Mouse (Mus musculus): ENCODE results near the gene Tlr12. TPM values are rescaled to one million over a fixed set of nuclear protein-coding genes. Genes with fewer than 3 reads are reported as not detected.

Gene Tlr12
- polyA plus RNA-seq, 1 experiment from 2014 or later = 1.9 TPM

- H3K9me3 ChIP-seq = no peaks in the 10 kb centered on the region
- H3K4me3 ChIP-seq = no peak overlapping the region
- H3K4me1 ChIP-seq = no peaks in the 10 kb centered on the region
- no peak overlapping the region for H3K27ac ChIP-seq
- no peaks in the 10 kb centered on the region for H3K27me3 ChIP-seq (replicated peaks)
- 54% methylated on average over 7 of the region's 7 CpGs for WGBS
- no peaks in the 10 kb centered on the region for H3K36me3 ChIP-seq (replicated peaks)
- no peak for ATAC-seq (replicated peaks)
- H3K9ac ChIP-seq = no peak overlapping the region
- H3K4me2 ChIP-seq = no peak overlapping the region
Observed at GRCm38 (mm10) chr4:128646762-128647161, 28.3 kb upstream of the Tlr12 start.

DNA sequence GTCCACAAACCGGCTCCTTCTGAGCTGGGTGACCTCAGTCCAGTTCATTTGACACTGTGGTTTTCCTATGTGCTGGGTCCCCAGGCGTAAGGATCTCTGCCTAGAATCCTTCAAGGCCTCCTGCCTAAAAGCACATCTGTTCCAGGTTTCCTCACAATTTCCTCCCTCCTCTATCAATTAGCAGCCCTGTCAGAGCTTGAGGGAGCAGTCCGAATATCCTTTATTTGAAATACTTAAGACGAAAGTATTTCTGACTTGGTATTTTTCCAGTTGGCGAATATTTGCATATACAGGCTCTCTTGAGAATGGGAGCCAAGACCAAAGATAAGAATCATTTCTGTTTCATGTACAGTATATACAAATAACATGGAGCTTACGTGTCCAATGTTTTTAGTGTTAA, 27.5 kb upstream of the Tlr12 start:
- H3K4me1 ChIP-seq = no peaks in the 10 kb centered on the region
- WGBS = 87% methylated on average over 6 of the region's 6 CpGs
- H3K9ac ChIP-seq = no peak overlapping the region
- no peaks in the 10 kb centered on the region for H3K27me3 ChIP-seq (replicated peaks)
- H3K9me3 ChIP-seq = no peaks in the 10 kb centered on the region
- no peak overlapping the region for H3K27ac ChIP-seq
- no peak for ATAC-seq (replicated peaks)
- no peaks in the 10 kb centered on the region for H3K36me3 ChIP-seq (replicated peaks)
- no peak overlapping the region for H3K4me2 ChIP-seq
- no peak overlapping the region for H3K4me3 ChIP-seq

- Histone ChIP-seq H3K27me3 (replicated peaks) (no peaks in the 10 kb centered on the region), H3K9ac (no peak overlapping the region), H3K4me1 (peaks cover 4% of the 10 kb centered on the region; the same call in 1 of the 2 replicates), H3K9me3 (no peaks in the 10 kb centered on the region), H3K4me2 (no peak overlapping the region), H3K36me3 (replicated peaks) (no peaks in the 10 kb centered on the region), H3K27ac (no peak overlapping the region), H3K4me3 (no peak overlapping the region)
- ATAC-seq (replicated peaks) = no peak
- 62% methylated on average over 23 of the region's 23 CpGs for WGBS
Observed at GRCm38 (mm10) chr4:128641766-128642717, 23.6 kb upstream of the Tlr12 start.

- no peak overlapping the region for H3K9ac ChIP-seq
- no peak for ATAC-seq (replicated peaks)
- H3K27ac ChIP-seq = no peak overlapping the region
Observed at GRCm38 (mm10) chr4:128638265-128638923, 20.0 kb upstream of the Tlr12 start.

GRCm38 (mm10) chr4:128637250-128637649, 18.8 kb upstream of the Tlr12 start:
- Histone ChIP-seq H3K36me3 (replicated peaks) (no peaks in the 10 kb centered on the region), H3K27me3 (replicated peaks) (no peaks in the 10 kb centered on the region), H3K9me3 (no peaks in the 10 kb centered on the region), H3K4me3 (no peak overlapping the region), H3K9ac (no peak overlapping the region), H3K4me2 (no peak overlapping the region), H3K4me1 (peaks cover 5% of the 10 kb centered on the region; the same call in 1 of the 2 replicates), H3K27ac (no peak overlapping the region)
- no peak for ATAC-seq (replicated peaks)
- WGBS = 52% methylated on average over 11 of the region's 11 CpGs

More at GRCm38 (mm10) chr4:128638265-128638923, 20.0 kb upstream of the Tlr12 start:
- H3K9me3 ChIP-seq = no peaks in the 10 kb centered on the region
- no peaks in the 10 kb centered on the region for H3K36me3 ChIP-seq (replicated peaks)
- no peak overlapping the region for H3K4me2 ChIP-seq
- no peak overlapping the region for H3K4me3 ChIP-seq
- no peaks in the 10 kb centered on the region for H3K27me3 ChIP-seq (replicated peaks)
- H3K4me1 ChIP-seq = peaks cover 5% of the 10 kb centered on the region; the same call in 1 of the 2 replicates
- WGBS = 87% methylated on average over 18 of the region's 18 CpGs

GRCm38 (mm10) chr4:128635894-128636585, 17.6 kb upstream of the Tlr12 start:
- Histone ChIP-seq H3K4me3 (no peak overlapping the region), H3K36me3 (replicated peaks) (no peaks in the 10 kb centered on the region), H3K4me2 (no peak overlapping the region), H3K4me1 (peaks cover 5% of the 10 kb centered on the region; the same call in 1 of the 2 replicates), H3K27ac (no peak overlapping the region), H3K9me3 (no peaks in the 10 kb centered on the region), H3K9ac (no peak overlapping the region), H3K27me3 (replicated peaks) (no peaks in the 10 kb centered on the region)
- ATAC-seq (replicated peaks) = no peak
- 61% methylated on average over 10 of the region's 10 CpGs for WGBS

- Histone ChIP-seq H3K9me3 (no peaks in the 10 kb centered on the region), H3K27ac (no peak overlapping the region), H3K36me3 (replicated peaks) (no peaks in the 10 kb centered on the region), H3K9ac (no peak overlapping the region), H3K27me3 (replicated peaks) (no peaks in the 10 kb centered on the region), H3K4me2 (no peak overlapping the region), H3K4me3 (no peak overlapping the region), H3K4me1 (peaks cover 5% of the 10 kb centered on the region; the same call in 1 of the 2 replicates)
- ATAC-seq (replicated peaks) = no peak
- WGBS = 74% methylated on average over 7 of the region's 7 CpGs
Observed at GRCm38 (mm10) chr4:128635451-128635850, 17.0 kb upstream of the Tlr12 start.

DNA sequence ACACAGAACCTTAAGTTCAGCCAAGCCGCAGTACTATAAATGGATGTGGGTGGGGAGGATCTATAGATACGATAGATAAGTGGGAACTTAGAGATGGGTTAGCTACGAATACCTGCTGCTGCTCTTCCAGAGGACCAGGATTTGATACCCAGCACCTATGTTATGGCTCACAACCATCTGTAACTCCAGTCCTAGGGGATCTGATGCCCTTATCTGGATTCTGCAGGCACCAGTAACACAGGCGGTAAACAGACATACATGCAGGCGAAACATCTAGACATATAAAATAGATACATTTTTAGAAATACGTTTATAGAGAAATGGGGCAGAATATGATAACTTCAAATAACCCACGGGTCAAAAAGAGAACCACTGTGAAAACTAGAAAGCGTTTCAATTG, 2.7 kb upstream of the Tlr12 start:
- no peak overlapping the region for H3K4me3 ChIP-seq
- ATAC-seq (replicated peaks) = no peak
- no peak overlapping the region for H3K27ac ChIP-seq
- WGBS = 90% methylated on average over 8 of the region's 8 CpGs
- no peaks in the 10 kb centered on the region for H3K27me3 ChIP-seq (replicated peaks)
- H3K4me2 ChIP-seq = no peak overlapping the region
- H3K36me3 ChIP-seq (replicated peaks) = no peaks in the 10 kb centered on the region
- no peaks in the 10 kb centered on the region for H3K9me3 ChIP-seq
- no peaks in the 10 kb centered on the region; the same call in 1 of the 2 replicates for H3K4me1 ChIP-seq
- no peak overlapping the region for H3K9ac ChIP-seq

- Histone ChIP-seq H3K4me2 (no peak overlapping the region), H3K27ac (no peak overlapping the region), H3K4me3 (no peak overlapping the region), H3K9ac (no peak overlapping the region), H3K36me3 (replicated peaks) (no peaks in the 10 kb centered on the region), H3K9me3 (no peaks in the 10 kb centered on the region), H3K27me3 (replicated peaks) (no peaks in the 10 kb centered on the region), H3K4me1 (no peaks in the 10 kb centered on the region; the same call in 1 of the 2 replicates)
- ATAC-seq (replicated peaks) = no peak
- WGBS = 86% methylated on average over 6 of the region's 6 CpGs
Observed at GRCm38 (mm10) chr4:128620572-128620971, 2.2 kb upstream of the Tlr12 start.

DNA sequence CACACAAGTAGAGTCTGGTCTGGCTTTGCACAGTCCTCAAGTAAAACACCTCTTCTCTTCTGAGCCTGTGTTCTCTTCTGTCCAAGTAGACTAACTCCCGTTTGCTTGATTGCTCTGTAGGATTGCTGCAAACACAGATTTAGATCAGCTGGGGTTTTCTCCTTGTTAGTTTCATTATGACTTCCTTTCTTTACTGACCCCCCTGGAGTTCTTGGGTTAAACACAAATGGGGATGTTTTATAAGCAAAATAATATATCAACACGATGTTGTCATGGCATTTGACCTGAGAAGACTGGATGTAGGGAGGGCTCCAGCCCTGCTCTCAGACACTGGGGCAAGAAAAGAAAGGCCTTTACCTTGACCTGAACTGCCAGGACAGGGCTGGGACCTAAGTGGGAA, 544 bp upstream of the Tlr12 start:
- H3K4me1 ChIP-seq = no peaks in the 10 kb centered on the region; the same call in 1 of the 2 replicates
- H3K27me3 ChIP-seq (replicated peaks) = no peaks in the 10 kb centered on the region
- no peaks in the 10 kb centered on the region for H3K9me3 ChIP-seq
- no peak overlapping the region for H3K27ac ChIP-seq
- H3K9ac ChIP-seq = no peak overlapping the region
- no peak overlapping the region for H3K4me2 ChIP-seq
- no peak overlapping the region for H3K4me3 ChIP-seq
- 66% methylated on average over 2 of the region's 2 CpGs for WGBS
- no peak for ATAC-seq (replicated peaks)
- H3K36me3 ChIP-seq (replicated peaks) = no peaks in the 10 kb centered on the region

GRCm38 (mm10) chr4:128617363-128618120, 877 bp downstream of the Tlr12 start:
- ATAC-seq (replicated peaks) = no peak
- H3K36me3 ChIP-seq (replicated peaks) = no peaks in the 10 kb centered on the region
- 72% methylated on average over 17 of the region's 17 CpGs for WGBS

More at GRCm38 (mm10) chr4:128617363-128618120, 877 bp downstream of the Tlr12 start:
- H3K27me3 ChIP-seq (replicated peaks) = no peaks in the 10 kb centered on the region
- H3K9ac ChIP-seq = no peak overlapping the region
- no peak overlapping the region for H3K4me2 ChIP-seq
- H3K4me3 ChIP-seq = no peak overlapping the region
- no peaks in the 10 kb centered on the region; the same call in 1 of the 2 replicates for H3K4me1 ChIP-seq
- no peaks in the 10 kb centered on the region for H3K9me3 ChIP-seq
- no peak overlapping the region for H3K27ac ChIP-seq

Measured in midbrain, embryonic 15.5 days (tissue).